Mouse (Mus musculus): ENCODE results near the gene Hp.

The Hp gene

DNA sequence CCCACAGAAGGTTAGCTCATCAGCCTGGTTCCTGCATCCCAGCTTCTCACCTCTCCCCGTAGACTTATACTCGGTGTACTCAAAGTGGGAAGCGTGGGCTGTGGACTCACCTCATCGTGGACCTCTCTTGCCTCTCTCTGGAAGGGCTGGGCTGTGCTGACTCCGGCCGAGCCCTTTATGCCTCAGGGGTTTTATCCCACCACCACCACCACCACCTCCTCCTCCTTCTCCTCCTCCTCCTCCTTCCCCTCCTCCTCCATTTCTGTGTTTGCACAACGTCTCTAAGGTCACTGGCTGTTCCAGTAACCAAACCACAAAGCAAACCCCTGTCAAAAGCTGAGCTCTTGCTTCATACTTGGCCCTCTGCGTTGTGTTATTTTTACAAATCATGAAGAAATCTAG is at the start of gene Hp:
Gene Hp (minus strand): TSS at position 273 of the 402 bp plus-strand sequence.
- no peak for DNase-seq (ENCODE audit: low spot score)

- no peak for DNase-seq (ENCODE audit: low spot score)
Measured at GRCm38 (mm10) chr8:109628638-109629037, 49.7 kb upstream of the Hp start.

DNA sequence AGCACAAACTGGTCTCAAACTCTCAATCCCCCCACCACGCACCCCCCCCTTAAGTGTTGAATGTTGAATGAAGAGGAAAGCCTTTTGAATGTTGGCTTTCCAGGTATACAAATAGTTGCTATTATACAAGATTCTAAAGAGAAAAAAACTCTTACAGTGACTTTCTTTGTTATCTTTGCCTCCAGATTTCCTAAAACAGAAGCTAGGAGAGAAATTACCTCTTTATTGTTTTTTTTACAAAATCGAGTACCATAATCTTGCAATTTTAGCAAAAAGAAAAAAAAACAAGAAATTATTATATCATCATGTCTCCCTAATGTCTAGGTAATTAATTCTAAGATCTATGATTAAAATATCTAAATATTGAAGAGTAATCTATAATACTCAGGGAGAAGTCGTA is 36.6 kb upstream of the Hp start:
- DNase-seq (ENCODE audit: low spot score) = no peak

- DNase-seq (ENCODE audit: low spot score) = no peak
Measured at GRCm38 (mm10) chr8:109614243-109615210, 35.6 kb upstream of the Hp start, which contains the start of gene Pkd1l3. Gene Pkd1l3, plus strand, starts transcription at chr8:109614517.

DNA sequence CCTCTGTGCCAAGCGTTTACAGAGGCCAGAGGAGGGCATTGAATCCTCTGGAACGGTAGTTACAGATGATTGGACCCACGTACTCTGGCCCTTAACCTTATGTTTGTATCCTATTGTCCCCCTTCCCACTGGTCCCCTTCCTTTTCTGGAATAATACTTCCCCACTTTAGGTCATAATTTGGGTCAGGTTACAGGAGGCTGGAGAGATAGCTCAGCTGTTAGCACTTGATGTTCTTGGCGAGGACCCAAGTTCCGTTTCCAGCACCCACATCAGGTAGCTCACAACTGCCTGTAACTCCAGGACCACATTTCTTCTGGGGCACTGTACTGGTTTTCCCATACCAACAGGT is 30.2 kb upstream of the Hp start:
- DNase-seq (ENCODE audit: low spot score) = no peak

DNA sequence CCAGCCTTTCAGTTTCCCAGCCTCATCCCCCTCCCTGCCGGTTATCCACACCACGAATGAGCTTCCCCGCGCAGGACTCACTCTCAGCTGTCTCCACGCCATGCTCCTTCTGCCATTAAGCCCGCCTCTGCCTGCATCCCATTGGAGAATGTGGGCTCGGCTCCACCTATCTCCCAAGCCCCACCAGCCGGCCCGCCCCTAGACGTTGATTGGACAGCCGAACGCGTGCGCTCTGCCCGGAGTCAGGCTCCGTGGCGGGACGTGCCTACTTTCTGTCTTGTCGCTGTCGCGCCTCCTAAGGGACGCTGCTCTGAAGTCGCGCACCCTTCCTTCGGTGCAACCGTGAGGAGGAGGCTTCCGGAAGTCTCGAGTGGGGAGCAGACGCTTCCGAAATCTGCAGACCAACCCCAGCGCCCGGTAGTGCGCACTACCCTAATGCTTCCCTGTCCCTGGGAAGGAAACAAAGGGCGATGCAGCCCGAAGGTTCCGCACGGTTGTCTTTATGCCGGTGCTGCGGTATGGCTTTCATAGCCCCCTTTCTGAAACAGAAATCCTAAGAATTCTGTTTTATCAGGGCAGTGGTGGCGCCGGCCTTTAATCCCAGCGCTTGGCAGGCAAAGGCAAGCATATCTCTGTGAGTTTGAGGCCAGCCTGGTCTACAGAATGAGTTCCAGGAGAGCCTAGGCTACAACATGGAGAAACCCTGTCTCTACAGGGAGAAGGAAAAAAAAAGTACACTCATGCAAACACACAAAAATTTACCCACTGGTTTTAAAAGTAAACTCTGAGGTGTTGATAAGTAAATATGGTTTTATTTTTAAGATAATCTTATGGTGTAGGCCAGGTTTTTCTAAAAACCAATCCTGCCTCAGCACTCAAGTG is 29.5 kb upstream of the Hp start, which contains the start of gene Dhodh:
Gene Dhodh (minus strand): TSS at position 403 of the 882 bp plus-strand sequence.
- DNase-seq (ENCODE audit: low spot score) = peak; percentile 95

DNA sequence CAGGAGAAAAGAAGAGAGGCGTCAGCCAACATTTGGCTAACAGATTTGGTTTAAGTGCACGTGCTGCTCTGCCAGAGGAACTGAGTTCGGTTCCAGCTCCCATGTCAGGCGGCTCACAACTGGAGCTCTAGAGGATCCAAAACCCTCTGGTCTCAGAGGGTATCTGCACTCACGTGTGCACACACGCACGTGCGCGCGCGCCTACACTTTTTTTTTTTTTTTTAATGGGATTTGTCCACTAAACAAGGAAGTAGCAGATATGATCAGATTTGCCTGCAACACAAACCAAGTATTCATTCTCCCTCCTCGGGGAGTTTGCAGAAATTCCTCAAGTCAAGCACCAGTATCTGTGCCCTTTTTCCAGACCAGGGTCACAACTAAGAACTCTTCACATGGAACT is 28.7 kb upstream of the Hp start:
- no peak for DNase-seq (ENCODE audit: low spot score)

GRCm38 (mm10) chr8:109606725-109607124 is 27.8 kb upstream of the Hp start:
- no peak for DNase-seq (ENCODE audit: low spot score)

GRCm38 (mm10) chr8:109595854-109596253 is 16.9 kb upstream of the Hp start:
- DNase-seq (ENCODE audit: low spot score) = peak; percentile 33

GRCm38 (mm10) chr8:109593117-109593788 is 14.3 kb upstream of the Hp start:
- no peak for DNase-seq (ENCODE audit: low spot score)

DNA sequence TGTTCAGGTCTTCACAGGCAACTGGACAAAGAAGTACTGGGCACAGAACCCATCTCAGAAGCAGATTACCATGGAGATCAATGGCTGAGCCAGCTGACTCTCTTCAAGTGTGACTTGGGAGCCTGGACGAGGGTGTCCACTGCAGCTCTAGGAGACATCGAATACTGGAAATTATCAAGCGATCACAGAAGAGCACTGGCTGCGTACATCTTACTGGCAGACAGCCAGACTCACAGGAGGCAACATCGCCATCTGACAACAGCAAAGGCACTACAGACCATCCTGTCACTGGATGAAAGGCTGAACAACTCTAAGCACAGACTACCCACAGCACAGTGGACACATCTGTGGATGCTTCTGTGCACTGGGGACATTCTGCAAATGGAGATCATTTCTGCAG is 13.2 kb upstream of the Hp start:
- no peak for DNase-seq (ENCODE audit: low spot score)

GRCm38 (mm10) chr8:109591367-109591766 is 12.4 kb upstream of the Hp start:
- no peak for DNase-seq (ENCODE audit: low spot score)

DNA sequence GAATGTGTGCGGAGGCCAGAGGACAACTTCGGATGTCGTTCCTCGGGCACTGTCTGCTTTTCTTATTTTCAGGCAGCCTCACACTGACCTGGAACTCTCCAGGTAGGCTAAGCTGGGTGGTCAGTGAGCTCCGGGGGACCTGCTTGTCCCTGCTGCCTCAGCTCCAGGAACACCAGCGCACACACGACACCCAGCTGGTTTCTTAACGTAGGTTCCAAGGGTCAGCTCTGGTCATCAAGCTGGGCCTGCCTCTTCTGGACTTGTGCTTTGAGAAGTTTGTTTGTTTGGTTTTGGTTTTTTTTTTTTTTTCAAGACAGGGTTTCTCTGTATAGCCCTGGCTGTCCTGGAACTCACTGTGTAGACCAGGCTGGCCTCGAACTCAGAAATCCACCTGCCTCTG is 11.9 kb upstream of the Hp start:
- DNase-seq (ENCODE audit: low spot score) = peak; percentile 57

DNA sequence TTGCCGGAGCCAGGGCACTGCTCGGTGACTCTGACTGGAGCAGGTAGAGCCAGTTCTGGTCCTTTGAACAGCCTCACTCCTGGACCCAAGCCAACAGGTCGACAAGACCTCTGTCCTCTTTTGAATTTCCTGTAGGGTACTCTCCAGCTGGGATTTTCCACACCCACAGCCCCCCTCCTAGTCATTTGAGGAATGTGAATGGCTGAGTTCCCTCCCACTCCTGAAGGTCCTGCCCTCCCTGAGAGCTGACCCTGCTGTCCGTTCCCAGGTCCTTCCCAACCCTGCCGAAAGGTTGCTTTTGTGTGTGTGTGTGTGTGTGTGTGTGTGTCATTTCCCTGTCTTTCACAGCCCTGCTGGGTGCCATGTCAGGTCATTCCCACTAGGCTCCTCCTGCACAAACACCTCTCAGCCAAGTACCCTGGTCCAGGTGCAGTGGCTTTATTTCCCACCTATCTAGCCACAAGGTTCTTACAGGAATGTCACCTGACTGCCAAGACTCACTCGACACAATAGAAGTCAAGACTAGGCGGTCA is 8.1 kb upstream of the Hp start:
- DNase-seq (ENCODE audit: low spot score) = peak; percentile 11

DNA sequence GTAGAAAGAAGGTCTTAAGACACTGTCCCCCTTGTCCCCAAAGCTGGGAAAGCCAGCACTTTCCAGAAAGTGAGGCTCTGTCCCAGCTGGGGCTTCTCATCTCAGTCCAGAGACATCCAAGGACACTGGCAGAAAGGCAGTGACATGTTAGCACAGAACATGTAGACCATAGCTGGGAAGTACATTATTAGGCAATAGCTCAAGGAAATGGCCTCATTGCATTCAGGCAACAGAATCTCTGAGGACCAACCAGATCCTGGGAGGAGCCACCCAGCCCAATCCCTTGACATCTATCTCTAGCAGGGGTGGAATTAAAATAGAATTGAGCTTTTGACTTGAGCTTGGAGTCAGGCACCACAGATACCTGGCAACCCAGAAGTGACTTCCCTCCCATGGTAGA is 6.7 kb upstream of the Hp start:
- DNase-seq (ENCODE audit: low spot score) = no peak

DNA sequence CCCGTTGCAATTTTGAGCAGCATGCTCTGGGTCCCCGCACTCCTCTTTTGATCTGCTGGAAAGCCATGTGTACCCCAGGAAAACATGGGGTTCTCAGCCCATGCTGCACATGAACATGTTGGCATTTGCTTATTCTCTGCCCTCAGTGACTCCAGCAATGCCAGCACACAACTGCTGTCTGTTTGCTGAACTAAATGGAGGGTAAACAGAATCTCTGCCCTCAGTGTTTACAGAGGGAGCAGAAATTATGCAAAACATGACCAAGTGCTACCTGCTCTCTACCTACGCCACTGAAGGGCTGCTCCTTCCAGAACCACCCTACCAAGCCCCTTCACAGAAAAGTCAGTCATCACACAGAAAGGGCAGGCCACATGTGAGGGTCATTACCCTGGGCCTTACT is 5.9 kb upstream of the Hp start:
- DNase-seq (ENCODE audit: low spot score) = no peak

DNA sequence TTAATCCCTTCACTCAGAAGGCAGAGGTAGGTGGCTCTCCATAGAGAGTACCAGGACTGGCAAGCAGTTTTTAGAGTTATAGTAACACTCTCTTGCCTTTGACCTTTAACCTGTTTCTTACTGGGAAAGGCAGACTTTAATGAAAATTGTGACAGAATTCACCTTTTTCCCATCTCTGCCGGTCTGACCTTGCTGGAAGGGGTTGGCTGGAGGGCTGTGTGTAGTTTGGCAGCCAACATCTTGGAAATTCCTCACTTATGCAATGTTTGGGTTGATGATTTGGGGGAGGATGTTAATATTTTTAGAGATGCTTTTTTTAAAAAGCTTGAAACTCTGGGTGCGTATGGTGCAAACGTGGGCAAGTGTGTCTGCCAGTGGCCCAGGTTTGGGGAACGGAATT is 5.3 kb upstream of the Hp start:
- no peak for DNase-seq (ENCODE audit: low spot score)

DNA sequence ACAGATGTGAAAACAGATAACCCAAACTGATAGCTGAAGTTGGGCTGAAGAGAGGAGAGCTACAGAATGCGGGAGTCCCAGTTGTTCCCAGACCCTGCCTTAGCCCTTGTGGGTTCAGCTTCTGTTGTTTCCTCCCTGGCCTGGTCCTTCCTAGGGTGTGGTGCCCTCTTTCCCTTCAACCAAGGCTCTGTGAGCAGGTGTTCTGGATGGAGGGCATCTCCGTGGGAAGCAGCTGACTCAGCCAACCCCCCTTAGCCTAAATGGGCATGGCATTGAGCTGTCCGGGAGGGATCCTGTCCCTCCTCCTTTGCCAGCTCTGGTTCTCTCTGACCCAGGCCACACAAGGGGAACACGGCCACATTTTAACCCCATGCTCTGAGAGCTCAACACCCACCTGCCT is 2.7 kb downstream of the Hp start:
- no peak for DNase-seq (ENCODE audit: low spot score)

DNA sequence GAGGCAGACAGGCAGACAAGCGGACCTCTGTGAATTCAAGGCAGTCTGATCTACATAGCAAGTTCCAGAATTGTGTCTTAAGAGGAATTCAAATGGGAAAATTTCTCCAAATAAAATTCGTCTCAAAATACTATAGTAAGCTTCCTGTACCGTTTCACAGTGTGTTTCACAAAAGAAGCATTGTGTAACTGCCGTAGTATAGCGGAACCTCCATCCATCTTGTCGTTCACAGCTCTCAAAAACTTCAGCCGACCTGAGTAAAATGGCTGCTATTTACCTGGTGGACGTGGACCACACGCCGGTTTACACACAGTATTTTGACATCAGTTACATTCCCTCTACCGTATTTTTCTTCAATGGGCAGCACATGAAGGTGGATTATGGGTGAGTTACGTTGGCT is 7.8 kb downstream of the Hp start:
- DNase-seq (ENCODE audit: low spot score) = no peak

GRCm38 (mm10) chr8:109565498-109566333 is 13.3 kb downstream of the Hp start, which contains the start of the genes Dhx38 and Txnl4b:
Gene Dhx38, minus strand, starts transcription at chr8:109565861.
Gene Txnl4b, plus strand, starts transcription at chr8:109565892.
- peak; percentile 98 for DNase-seq (ENCODE audit: low spot score)

DNA sequence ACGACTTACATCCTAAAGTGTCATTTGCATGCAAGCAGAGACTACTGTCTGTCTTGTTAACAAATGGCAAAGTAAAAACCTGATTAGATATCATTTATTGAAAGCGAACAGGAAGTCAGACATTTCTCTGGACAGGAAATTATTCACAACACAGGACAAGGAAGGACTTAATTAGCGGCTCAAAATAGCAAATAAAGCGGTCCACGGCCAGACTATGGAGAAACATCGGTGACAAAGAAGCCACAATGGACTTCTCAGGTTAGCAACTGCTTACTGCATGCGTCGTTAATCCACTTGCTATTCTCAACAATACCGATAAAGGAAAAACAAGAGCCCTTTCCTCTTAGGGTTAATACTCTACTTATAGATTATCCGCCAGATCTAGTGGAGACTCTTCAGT is 14.2 kb downstream of the Hp start:
- DNase-seq (ENCODE audit: low spot score) = no peak
